Mouse (Mus musculus): ENCODE data around the gene Krt20. TPM values are rescaled to one million over a fixed set of nuclear protein-coding genes. Genes with fewer than 3 reads are reported as not detected.

Krt20 gene
- polyA plus RNA-seq (2014; fragmentation: Nextera tagmentation; extraction: Ambion mirVana), result 0.17 and 0.53 TPM in 2 replicates

- H3K27me3 ChIP-seq (ENCODE audit: control insufficient read depth, insufficient read depth, low read length), result no peaks in the 10 kb centered on the region
- no peak within 1 kb of the TSS for H3K4me3 ChIP-seq (ENCODE audit: low read depth, low read length)
- ATAC-seq (replicated peaks; ENCODE audit: insufficient number of reproducible peaks, low FRiP score, low TSS enrichment, low read depth) (no peak), DNase-seq (ENCODE audit: low spot score) (no peak)
- 48% methylated on average over 10 of the region's 10 CpGs for WGBS
- no peak within 1 kb of the TSS for H3K27ac ChIP-seq (replicated peaks; ENCODE audit: low read depth, low read length)
- no peak within 1 kb of the TSS for H3K4me2 ChIP-seq (ENCODE audit: low read depth, low read length)
- H3K9me3 ChIP-seq (replicated peaks; ENCODE audit: control insufficient read depth, low read length), result no peaks in the 10 kb centered on the region
- no peaks in the 10 kb centered on the region for H3K4me1 ChIP-seq (ENCODE audit: control insufficient read depth, insufficient read depth, low read length)
- H3K36me3 ChIP-seq (replicated peaks; ENCODE audit: control insufficient read depth, insufficient read depth, low read depth, low read length), result no peaks in the 10 kb centered on the region
- H3K9ac ChIP-seq (replicated peaks; ENCODE audit: low read length), result no peak within 1 kb of the TSS
Measured at GRCm38 (mm10) chr11:99437972-99438371, at the start of gene Krt20. TSS of gene Krt20 (minus strand) at chr11:99438150.

- H3K36me3 ChIP-seq (replicated peaks; ENCODE audit: control insufficient read depth, insufficient read depth, low read depth, low read length), result no peaks in the 10 kb centered on the region
- H3K4me2 ChIP-seq (ENCODE audit: low read depth, low read length), result no peak overlapping the region
- no peak for ATAC-seq (replicated peaks; ENCODE audit: insufficient number of reproducible peaks, low FRiP score, low TSS enrichment, low read depth)
- no peak overlapping the region for H3K9ac ChIP-seq (replicated peaks; ENCODE audit: low read length)
- H3K4me3 ChIP-seq (ENCODE audit: low read depth, low read length), result no peak overlapping the region
- no peaks in the 10 kb centered on the region for H3K27me3 ChIP-seq (ENCODE audit: control insufficient read depth, insufficient read depth, low read length)
- no peak for DNase-seq (ENCODE audit: low spot score)
- no peaks in the 10 kb centered on the region for H3K4me1 ChIP-seq (ENCODE audit: control insufficient read depth, insufficient read depth, low read length)
- 80% methylated on average over 3 of the region's 3 CpGs for WGBS
- H3K9me3 ChIP-seq (replicated peaks; ENCODE audit: control insufficient read depth, low read length), result no peaks in the 10 kb centered on the region
- no peak overlapping the region for H3K27ac ChIP-seq (replicated peaks; ENCODE audit: low read depth, low read length)
Measured at GRCm38 (mm10) chr11:99474981-99475380, 37.0 kb upstream of the Krt20 start.

- 83% methylated on average over 6 of the region's 6 CpGs for WGBS
- no peaks in the 10 kb centered on the region for H3K9me3 ChIP-seq (replicated peaks; ENCODE audit: control insufficient read depth, low read length)
- DNase-seq (ENCODE audit: low spot score), result no peak
Measured at GRCm38 (mm10) chr11:99473433-99473832, 35.5 kb upstream of the Krt20 start.

DNA sequence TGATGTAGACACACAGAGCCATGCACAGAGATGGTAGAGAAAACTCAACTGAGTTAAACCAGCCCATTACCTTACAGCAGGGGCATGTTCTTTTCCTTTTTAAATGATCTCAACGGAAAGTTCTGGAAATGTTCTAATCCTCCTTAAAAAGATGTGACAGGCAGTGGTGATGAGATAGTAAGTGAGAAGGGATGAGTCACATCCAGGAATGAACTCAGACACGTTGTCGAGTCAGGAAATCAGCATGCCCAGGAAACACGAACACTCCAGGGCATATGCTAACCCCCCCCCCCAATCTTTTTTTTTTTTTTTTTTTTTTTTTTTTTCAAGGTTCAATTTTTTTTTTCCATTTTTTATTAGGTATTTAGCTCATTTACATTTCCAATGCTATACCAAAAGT lies 34.5 kb upstream of the Krt20 start:
- no peaks in the 10 kb centered on the region for H3K36me3 ChIP-seq (replicated peaks; ENCODE audit: control insufficient read depth, insufficient read depth, low read depth, low read length)
- ATAC-seq (replicated peaks; ENCODE audit: insufficient number of reproducible peaks, low FRiP score, low TSS enrichment, low read depth) (no peak), DNase-seq (ENCODE audit: low spot score) (no peak)
- H3K4me3 ChIP-seq (ENCODE audit: low read depth, low read length), result no peak overlapping the region
- WGBS, result 78% methylated on average over 4 of the region's 4 CpGs
- no peaks in the 10 kb centered on the region for H3K4me1 ChIP-seq (ENCODE audit: control insufficient read depth, insufficient read depth, low read length)
- H3K9me3 ChIP-seq (replicated peaks; ENCODE audit: control insufficient read depth, low read length), result no peaks in the 10 kb centered on the region
- no peaks in the 10 kb centered on the region for H3K27me3 ChIP-seq (ENCODE audit: control insufficient read depth, insufficient read depth, low read length)
- H3K27ac ChIP-seq (replicated peaks; ENCODE audit: low read depth, low read length), result no peak overlapping the region
- no peak overlapping the region for H3K9ac ChIP-seq (replicated peaks; ENCODE audit: low read length)
- no peak overlapping the region for H3K4me2 ChIP-seq (ENCODE audit: low read depth, low read length)

More at GRCm38 (mm10) chr11:99473433-99473832, 35.5 kb upstream of the Krt20 start:
- H3K4me3 ChIP-seq (ENCODE audit: low read depth, low read length), result no peak overlapping the region
- H3K27ac ChIP-seq (replicated peaks; ENCODE audit: low read depth, low read length), result no peak overlapping the region
- no peaks in the 10 kb centered on the region for H3K27me3 ChIP-seq (ENCODE audit: control insufficient read depth, insufficient read depth, low read length)
- no peak overlapping the region for H3K4me2 ChIP-seq (ENCODE audit: low read depth, low read length)
- H3K9ac ChIP-seq (replicated peaks; ENCODE audit: low read length), result no peak overlapping the region
- no peak for ATAC-seq (replicated peaks; ENCODE audit: insufficient number of reproducible peaks, low FRiP score, low TSS enrichment, low read depth)
- no peaks in the 10 kb centered on the region for H3K36me3 ChIP-seq (replicated peaks; ENCODE audit: control insufficient read depth, insufficient read depth, low read depth, low read length)
- H3K4me1 ChIP-seq (ENCODE audit: control insufficient read depth, insufficient read depth, low read length), result no peaks in the 10 kb centered on the region

- Histone ChIP-seq H3K4me2 (ENCODE audit: low read depth, low read length) (no peak overlapping the region), H3K9ac (replicated peaks; ENCODE audit: low read length) (no peak overlapping the region), H3K9me3 (replicated peaks; ENCODE audit: control insufficient read depth, low read length) (no peaks in the 10 kb centered on the region), H3K4me1 (ENCODE audit: control insufficient read depth, insufficient read depth, low read length) (no peaks in the 10 kb centered on the region), H3K4me3 (ENCODE audit: low read depth, low read length) (no peak overlapping the region), H3K36me3 (replicated peaks; ENCODE audit: control insufficient read depth, insufficient read depth, low read depth, low read length) (no peaks in the 10 kb centered on the region), H3K27me3 (ENCODE audit: control insufficient read depth, insufficient read depth, low read length) (no peaks in the 10 kb centered on the region), H3K27ac (replicated peaks; ENCODE audit: low read depth, low read length) (no peak overlapping the region)
- 90% methylated on average over 6 of the region's 6 CpGs for WGBS
- DNase-seq (ENCODE audit: low spot score) (no peak), ATAC-seq (replicated peaks; ENCODE audit: insufficient number of reproducible peaks, low FRiP score, low TSS enrichment, low read depth) (no peak)
Measured at GRCm38 (mm10) chr11:99471946-99472345, 34.0 kb upstream of the Krt20 start.

DNA sequence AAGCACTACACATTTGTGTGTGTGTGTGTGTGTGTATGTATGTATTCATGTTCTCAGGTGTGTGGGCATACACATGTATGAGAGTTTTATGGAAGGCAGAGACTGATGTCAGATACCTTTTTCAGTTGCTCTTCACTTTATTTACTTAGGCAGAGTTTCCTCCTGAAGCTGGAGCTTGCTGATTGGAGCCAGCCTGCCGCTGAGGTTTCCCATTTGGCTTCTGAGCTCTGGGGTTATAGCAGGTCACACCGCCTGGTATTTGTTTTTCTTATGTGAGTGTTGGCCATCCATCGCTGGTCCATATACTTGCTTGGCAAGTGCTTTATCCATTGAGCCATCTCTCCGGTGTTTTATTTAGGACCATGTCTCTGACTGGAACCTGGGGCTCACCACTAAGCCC lies 31.3 kb upstream of the Krt20 start:
- H3K27ac ChIP-seq (replicated peaks; ENCODE audit: low read depth, low read length), result no peak overlapping the region
- no peaks in the 10 kb centered on the region for H3K36me3 ChIP-seq (replicated peaks; ENCODE audit: control insufficient read depth, insufficient read depth, low read depth, low read length)
- 76% methylated on average over 4 of the region's 4 CpGs for WGBS
- H3K4me2 ChIP-seq (ENCODE audit: low read depth, low read length), result no peak overlapping the region
- no peaks in the 10 kb centered on the region for H3K27me3 ChIP-seq (ENCODE audit: control insufficient read depth, insufficient read depth, low read length)
- H3K9me3 ChIP-seq (replicated peaks; ENCODE audit: control insufficient read depth, low read length), result no peaks in the 10 kb centered on the region
- H3K4me1 ChIP-seq (ENCODE audit: control insufficient read depth, insufficient read depth, low read length), result no peaks in the 10 kb centered on the region
- no peak for ATAC-seq (replicated peaks; ENCODE audit: insufficient number of reproducible peaks, low FRiP score, low TSS enrichment, low read depth)
- H3K4me3 ChIP-seq (ENCODE audit: low read depth, low read length), result no peak overlapping the region
- no peak overlapping the region for H3K9ac ChIP-seq (replicated peaks; ENCODE audit: low read length)
- DNase-seq (ENCODE audit: low spot score), result no peak

- no peak for ATAC-seq (replicated peaks; ENCODE audit: insufficient number of reproducible peaks, low FRiP score, low TSS enrichment, low read depth)
- no peak overlapping the region for H3K27ac ChIP-seq (replicated peaks; ENCODE audit: low read depth, low read length)
- no peaks in the 10 kb centered on the region for H3K36me3 ChIP-seq (replicated peaks; ENCODE audit: control insufficient read depth, insufficient read depth, low read depth, low read length)
- no peak overlapping the region for H3K4me2 ChIP-seq (ENCODE audit: low read depth, low read length)
- H3K9ac ChIP-seq (replicated peaks; ENCODE audit: low read length), result no peak overlapping the region
- H3K9me3 ChIP-seq (replicated peaks; ENCODE audit: control insufficient read depth, low read length), result no peaks in the 10 kb centered on the region
- WGBS, result 86% methylated on average over 11 of the region's 11 CpGs
- no peaks in the 10 kb centered on the region for H3K4me1 ChIP-seq (ENCODE audit: control insufficient read depth, insufficient read depth, low read length)
- no peak for DNase-seq (ENCODE audit: low spot score)
- H3K4me3 ChIP-seq (ENCODE audit: low read depth, low read length), result no peak overlapping the region
- H3K27me3 ChIP-seq (ENCODE audit: control insufficient read depth, insufficient read depth, low read length), result no peaks in the 10 kb centered on the region
Measured at GRCm38 (mm10) chr11:99468566-99468965, 30.6 kb upstream of the Krt20 start.

GRCm38 (mm10) chr11:99466316-99466715 lies 28.4 kb upstream of the Krt20 start:
- Histone ChIP-seq H3K27me3 (ENCODE audit: control insufficient read depth, insufficient read depth, low read length) (no peaks in the 10 kb centered on the region), H3K27ac (replicated peaks; ENCODE audit: low read depth, low read length) (no peak overlapping the region), H3K9me3 (replicated peaks; ENCODE audit: control insufficient read depth, low read length) (no peaks in the 10 kb centered on the region), H3K36me3 (replicated peaks; ENCODE audit: control insufficient read depth, insufficient read depth, low read depth, low read length) (no peaks in the 10 kb centered on the region), H3K4me3 (ENCODE audit: low read depth, low read length) (no peak overlapping the region), H3K4me1 (ENCODE audit: control insufficient read depth, insufficient read depth, low read length) (no peaks in the 10 kb centered on the region), H3K4me2 (ENCODE audit: low read depth, low read length) (no peak overlapping the region), H3K9ac (replicated peaks; ENCODE audit: low read length) (no peak overlapping the region)
- 32% methylated on average over 7 of the region's 7 CpGs for WGBS
- DNase-seq (ENCODE audit: low spot score), result no peak
- ATAC-seq (replicated peaks; ENCODE audit: insufficient number of reproducible peaks, low FRiP score, low TSS enrichment, low read depth), result no peak

Measured in embryonic facial prominence, embryonic 11.5 days (tissue).